Mouse (Mus musculus) inflammation-experienced regulatory T-cells, adult 6 months (primary cell): ENCODE measurements around the gene Pigyl. TPM values are rescaled to one million over a fixed set of nuclear protein-coding genes. Genes with fewer than 3 reads are reported as not detected.
A peak's percentile ranks its signal among the peaks of the same experiment; 100 is the strongest.

Experiments used
- ATAC-seq: one replicate; pipeline ENCODE4 v1.8.0; 2017
- polyA plus RNA-seq, 3 experiments: library from polyadenylated mRNA; unstranded; fragments of 100-300 nt; shearing (Covaris generic); gene quantifications; one replicate each; pipeline ENCODE4 v1.2.1; 2017

Pigyl gene
- 10 to 100 TPM; 40.1 to 46.8 (median 43.2) TPM for polyA plus RNA-seq

DNA sequence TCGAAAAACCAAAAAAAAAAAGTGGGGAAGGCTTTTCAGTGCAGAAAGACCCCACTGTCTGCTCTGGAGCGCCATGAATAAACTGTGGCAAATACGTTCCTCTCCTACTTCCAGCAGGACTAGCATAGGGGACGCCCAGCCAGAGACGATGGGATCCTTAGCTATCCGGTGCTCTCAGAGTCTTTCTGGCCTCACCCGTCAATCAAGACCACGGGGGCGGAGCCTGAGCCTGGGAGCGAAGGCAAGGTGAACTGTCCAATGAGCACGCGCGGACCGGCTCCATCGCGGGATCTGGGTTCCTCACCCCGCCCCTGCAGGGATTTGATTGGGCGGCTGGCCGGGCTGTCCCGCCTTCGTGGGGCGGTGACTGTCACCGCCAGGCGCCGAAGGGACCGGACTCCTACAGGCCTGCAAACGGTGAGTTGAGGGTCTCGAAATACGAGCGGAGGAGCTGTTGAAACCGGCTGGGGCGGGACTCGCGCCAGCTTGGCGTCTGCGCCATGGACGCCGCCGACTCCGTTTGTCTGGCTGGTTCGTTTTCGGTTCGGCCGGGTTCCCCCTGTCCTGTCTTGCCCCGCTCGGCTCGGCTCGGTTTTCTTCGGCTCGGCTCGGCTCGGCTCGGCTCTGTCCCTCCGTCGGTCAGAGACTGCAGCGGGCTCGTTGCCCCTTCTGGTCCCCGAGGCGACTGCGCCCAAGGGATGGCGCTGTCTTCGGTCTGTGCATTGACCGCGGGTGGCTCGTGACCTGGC is at the start of gene Pigyl:
Gene Pigyl (plus strand): TSS at position 350 of the 749 bp plus-strand sequence.
- peak; percentile 93 for ATAC-seq

DNA sequence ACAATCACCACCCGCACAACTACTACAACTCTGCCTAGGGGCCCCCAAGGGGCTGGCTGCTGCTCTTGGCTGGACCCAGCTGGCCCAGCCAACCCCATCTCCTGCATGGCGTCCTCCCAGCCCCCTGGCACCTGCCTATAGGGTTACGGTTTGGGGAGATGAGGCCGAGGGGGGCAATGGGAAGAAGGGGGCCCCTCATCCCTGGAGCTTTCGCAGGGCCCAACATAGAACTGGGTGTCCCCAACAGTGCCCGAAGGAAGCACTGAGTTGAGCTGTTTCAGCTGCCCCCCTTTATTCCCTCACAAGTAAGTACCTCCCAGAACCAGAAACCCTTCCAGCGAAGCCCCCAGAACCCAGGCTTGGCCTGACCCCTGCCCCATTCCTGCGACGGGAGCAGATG is 48.5 kb upstream of the Pigyl start:
- ATAC-seq, result no peak

DNA sequence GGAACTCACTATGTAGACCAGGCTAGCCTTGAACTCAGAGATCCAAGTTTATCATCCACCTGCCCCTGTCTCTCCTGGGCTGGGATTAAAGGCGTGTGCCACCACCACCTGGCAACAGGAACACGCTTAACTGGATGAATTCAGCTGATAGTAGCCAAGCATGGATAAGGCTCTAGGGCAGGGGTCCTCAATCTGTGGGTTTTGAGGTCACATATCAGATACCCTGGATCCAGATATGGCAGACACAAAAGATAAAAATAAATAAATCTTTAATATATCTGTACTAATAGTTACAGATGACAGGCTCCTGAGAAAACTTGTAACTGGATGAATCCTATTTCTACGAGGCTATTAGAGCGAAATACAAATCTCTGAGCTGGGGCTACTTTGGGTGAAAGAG is 41.0 kb upstream of the Pigyl start:
- ATAC-seq, result no peak

- ATAC-seq, result no peak
Observed at GRCm38 (mm10) chr9:22116086-22116485, 40.6 kb upstream of the Pigyl start.

DNA sequence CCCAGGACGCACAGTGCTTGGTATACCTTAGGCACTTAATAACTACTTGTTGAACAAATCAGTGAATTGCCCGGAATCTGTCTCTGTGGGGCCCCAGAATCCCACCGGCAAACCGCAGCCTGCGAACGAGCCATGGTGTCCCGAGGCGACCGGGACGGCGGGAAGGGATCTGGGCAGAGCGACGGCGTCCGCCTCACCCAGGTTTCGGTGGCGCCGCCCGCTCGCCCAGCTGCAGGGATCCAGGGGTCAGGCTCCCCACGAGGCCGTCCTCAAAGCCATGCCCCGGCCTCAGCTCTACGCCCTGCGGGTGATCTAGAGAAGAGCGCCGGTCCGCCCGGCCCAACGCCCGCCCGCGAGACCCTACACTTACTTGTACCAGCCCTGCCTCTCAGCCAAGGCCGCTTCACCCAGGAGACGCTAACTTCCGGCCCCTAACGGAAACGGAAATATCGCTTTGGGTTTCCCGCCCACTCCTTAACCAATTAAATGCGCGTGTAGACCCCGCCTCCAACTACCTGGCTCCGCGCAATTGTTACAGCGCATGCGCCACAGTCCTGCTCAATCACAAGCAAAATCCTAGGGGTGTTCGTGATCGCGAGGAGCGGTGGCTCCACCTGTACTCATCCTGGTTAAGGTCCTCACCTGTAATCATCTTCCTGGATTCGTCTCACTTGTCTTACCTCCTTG is 39.8 kb upstream of the Pigyl start, which contains the start of gene Elof1:
Gene Elof1 (minus strand): TSS at position 433 of the 687 bp plus-strand sequence.
- ATAC-seq, result peak; percentile 97

DNA sequence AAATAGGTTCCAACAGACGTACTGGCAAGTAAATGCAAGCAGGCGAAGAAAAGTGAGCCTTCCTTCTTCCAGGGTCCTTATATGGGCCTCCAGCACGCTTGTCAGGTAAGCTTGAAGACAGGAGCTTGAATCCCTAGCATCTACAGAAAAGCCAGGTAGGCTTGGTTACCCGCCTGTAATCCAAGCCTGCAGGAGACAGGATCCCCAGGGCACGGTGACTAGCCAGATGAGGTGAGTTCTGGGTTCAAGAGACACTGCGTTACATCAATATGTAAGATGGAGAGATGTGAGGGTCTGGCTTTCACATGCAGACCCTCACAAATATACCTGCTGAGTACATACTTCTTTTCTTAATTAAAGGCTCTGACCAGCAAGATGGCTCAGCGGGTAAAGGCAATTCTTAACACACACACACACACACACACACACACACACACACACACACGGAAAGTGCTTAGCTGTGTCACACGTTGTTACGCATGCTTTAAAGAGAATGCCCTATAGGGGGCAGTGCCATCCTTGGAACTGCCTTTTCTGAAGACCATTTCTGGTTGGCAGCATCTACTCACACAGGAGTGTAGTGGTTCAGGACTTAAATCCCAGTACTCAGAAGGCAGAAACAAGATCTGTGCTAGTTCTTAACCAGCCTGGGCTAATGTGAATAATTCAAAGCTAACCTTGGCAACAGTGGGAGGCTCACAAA is 38.7 kb upstream of the Pigyl start:
- ATAC-seq, result peak; percentile 53

DNA sequence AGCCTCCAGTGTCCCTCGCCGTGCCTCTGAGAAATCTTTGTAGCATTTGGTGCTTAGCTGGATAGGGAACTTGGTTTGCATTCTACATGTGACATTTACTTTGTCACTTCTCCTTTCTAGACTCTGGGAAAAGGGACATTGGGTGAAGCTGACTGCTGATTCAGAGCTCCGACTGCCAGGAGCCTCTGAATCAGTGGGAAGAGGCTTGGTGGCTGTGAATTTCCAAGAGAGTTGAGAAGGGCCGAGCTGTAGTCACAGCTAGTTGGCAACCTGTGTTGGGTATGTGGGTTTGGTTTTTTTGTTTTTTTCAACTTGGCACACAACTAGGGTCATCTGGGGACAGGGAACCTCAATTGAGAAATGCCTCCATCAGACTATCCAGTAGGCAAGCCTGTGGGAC is 37.1 kb upstream of the Pigyl start:
- no peak for ATAC-seq

DNA sequence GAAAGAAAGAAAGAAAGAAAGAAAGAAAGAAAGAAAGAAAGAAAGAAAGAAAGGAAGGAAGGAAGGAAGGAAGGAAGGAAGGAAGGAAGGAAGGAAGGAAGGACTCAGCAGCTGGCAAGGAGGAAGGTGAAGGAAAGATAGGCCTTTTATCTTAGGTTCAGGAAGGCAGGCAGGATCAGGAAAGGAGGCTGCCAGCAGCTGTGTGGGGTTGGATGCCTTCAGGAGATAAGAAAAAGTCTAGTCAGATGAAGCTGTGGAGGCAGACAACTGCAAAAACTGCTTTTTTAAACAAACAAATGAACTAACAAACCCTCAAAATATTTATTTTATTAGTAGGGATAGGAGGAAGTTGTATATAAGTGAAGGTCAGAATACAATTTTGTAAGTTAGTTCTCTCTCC is 35.1 kb upstream of the Pigyl start:
- ATAC-seq, result no peak

GRCm38 (mm10) chr9:22122005-22122404 is 34.6 kb upstream of the Pigyl start:
- ATAC-seq, result no peak

DNA sequence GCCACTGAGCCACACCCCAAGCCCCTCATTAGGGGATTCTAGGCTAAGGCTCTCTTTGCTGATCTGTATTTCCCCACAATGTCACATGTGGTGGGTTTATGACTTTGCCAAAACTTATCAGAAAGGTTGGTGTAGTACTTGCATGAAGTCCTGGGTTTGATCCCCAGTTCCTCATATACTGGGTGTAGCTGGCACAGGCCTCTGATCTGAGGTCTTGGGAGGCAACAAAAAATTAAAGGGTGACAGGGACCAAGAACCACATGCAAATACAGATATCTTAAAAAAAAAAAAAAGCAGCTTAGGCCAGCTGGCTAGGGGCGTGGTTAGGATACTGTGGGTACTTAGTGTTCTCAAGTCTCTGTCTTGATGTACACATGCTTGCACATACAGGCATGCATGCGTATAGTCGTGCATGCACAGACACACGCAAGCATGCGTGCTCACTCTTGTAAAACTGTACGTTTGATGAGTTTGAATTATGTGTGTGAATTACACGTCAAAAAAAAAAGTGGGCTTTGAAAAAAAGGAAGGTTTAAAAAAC is 33.5 kb upstream of the Pigyl start:
- ATAC-seq, result no peak

DNA sequence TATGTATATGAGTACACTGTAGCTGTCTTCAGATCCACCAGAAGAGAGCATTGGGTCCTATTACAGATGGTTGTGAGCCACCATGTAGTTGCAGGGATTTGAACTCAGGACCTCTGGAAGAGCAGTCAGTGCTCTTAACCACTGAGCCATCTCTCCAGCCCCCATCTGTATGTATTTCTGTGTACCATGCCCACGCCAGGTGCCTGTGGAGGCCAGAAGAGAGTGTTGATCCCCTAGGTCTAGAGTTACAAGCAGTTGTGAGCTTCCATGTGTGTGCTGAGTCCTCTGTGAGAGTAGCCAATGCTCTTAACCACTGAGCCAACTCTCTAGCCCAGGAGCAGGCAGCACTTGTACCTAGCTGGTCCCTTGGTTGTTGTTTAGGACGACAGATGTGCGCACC is 32.5 kb upstream of the Pigyl start:
- no peak for ATAC-seq

DNA sequence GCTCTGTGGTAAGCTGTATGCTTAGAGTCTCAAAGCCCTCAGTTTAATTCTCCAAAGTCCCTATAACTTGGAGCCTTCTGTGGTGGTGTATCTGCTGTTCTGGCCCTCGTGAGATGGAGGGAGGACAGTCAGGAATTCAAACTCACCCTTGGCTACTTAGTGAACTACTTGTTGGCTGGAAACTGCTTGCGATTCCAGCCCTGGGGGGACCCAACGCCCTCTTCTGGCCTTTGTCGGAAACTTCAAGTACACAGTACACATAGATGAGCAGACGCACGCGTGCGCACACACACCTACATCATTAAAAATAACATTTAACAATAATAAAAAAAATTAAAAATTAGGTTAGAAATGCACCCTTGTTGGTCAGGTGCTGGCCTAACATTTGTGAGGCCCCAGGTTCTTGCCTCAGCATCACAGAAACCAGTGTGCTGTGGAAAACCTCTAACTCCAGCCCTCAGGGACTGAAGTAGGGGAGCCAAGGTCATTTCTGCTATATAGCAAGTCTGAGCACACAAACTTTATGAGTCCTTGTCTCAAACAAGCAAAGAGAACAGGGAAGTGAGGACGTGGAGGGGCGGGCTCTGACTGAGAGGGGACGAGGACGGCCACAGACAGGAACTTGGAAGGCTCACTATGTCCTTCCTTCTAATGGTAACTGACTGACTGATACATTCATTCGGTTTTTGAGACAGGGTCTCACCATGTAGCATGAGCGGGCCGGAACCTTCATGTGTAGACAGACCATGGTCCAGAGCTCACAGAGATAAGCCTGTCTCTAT is 31.2 kb upstream of the Pigyl start:
- no peak for ATAC-seq

GRCm38 (mm10) chr9:22131226-22131981 is 25.2 kb upstream of the Pigyl start:
- ATAC-seq, result peak; percentile 37

DNA sequence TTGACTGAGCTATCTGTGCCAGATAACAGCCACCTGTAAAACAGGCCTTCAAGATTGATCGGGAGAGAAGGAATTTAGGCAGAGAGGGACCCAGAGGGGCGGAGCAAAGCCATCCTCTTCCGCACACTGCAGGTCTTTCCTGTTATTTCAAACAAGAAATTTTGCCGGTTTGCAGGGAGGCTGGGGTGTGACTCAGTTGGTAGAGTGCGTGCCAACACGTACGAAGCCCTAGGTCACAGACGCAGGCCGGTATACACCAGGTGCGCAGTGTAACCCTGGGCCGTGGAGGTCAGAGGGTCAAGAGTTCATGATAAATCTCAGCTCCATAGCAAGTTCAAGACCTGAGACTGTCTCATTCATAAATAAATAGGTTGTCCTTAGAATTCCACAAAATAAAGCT is 24.4 kb upstream of the Pigyl start:
- peak; percentile 35 for ATAC-seq

GRCm38 (mm10) chr9:22134246-22134890 is 22.3 kb upstream of the Pigyl start:
- peak; percentile 25 for ATAC-seq

GRCm38 (mm10) chr9:22134988-22135643 is 21.5 kb upstream of the Pigyl start:
- no peak for ATAC-seq

- ATAC-seq, result peak; percentile 84
Observed at GRCm38 (mm10) chr9:22135644-22136390, 20.8 kb upstream of the Pigyl start, which contains the start of gene Acp5. TSS of gene Acp5 (minus strand) at chr9:22135711.

GRCm38 (mm10) chr9:22136765-22137547 is 19.7 kb upstream of the Pigyl start:
- ATAC-seq, result no peak

GRCm38 (mm10) chr9:22138480-22138879 is 18.2 kb upstream of the Pigyl start:
- ATAC-seq, result no peak
